Mouse (Mus musculus) left cerebral cortex, postnatal 36 days (tissue): ENCODE measurements around the gene Ube2g1. TPM values are rescaled to one million over a fixed set of nuclear protein-coding genes. Genes with fewer than 3 reads are reported as not detected.
"Not testable (repeated sequence)": the region's sequence is repeated elsewhere in the genome, so short reads cannot be mapped to it uniquely, and the experiment has no call there.

Source experiments
- DNase-seq, 2 experiments: peaks; one replicate each; pipeline ENCODE4 v3.0.0; 2021 to 2022; ENCODE audit warnings: low spot score in 2 of 2, mixed read lengths in 1 of 2
- intact Hi-C: fragments of 180-260 bp; cut with DNase I; formaldehyde crosslinking; loops from one replicate; pipeline ENCODE4 v1.15.1; 2025
- total RNA-seq, 2 experiments: library from RNA; stranded (reverse); gene quantifications; 2 replicates each; pipeline ENCODE4 v1.2.3; 2021

Gene Ube2g1
- total RNA-seq, 2 experiments from 2014 or later, result 50.7 to 59.0 TPM

DNA sequence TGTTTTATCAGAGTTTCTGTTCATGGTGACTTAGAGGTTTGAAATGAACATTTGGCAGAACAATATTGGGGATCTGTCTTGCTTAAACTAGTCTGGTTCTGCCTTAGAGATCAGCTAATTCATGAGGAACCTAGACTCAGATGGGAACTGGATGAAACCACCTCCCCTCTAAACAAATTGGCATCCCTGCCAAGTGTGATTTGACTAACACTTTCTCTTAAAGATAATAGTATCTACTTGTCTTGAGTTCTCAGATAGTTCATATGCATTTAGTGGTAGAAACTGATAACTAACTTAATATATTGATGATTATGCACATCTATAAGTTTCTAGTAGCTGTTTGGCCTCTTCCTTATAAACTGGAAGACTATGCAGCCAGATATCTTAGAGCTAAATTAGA is 79.6 kb downstream of the Ube2g1 start:
- intact Hi-C loops, result no loop called here

DNA sequence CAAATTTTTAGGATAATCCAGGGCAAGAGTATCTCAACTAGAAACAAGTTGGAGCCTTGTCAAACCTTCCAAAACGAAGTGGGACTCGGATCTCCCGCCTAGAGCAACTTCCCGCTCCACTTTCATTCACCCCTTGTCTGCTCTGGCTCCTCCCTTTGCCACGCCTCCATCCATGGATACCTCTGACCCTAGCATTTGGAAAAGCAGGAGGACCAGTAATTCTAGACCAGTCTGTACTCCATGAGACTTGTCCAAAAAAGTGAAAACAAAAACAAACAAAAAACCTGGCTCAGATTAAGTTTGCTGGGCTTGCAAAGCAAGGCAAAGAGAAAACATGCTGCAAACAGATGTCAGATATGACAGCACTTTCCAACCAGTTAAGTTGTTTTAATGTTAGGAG is 81.2 kb downstream of the Ube2g1 start:
- intact Hi-C loops, result no loop called here
- DNase-seq, result no peak

More for the DNA sequence above, 79.6 kb downstream of the Ube2g1 start:
- no peak for DNase-seq

DNA sequence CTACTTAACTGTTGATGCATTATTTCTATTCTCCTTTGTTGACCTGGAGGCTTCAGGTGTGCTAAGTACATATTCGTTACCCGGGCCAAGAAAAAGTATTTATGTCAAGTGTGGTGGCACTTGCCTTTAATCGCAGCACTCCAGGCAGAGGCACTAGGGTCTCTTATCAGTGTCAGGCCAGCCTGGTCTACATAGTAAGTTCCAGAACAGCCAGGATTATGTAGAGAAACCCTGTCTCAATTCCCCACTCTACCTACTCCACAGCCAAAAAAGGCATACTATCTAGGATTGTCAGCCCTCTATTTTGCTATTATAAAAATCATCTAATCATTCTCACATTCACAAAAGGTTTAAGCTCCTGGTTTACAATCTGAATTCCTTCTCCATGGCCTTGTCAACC is 82.0 kb downstream of the Ube2g1 start:
- intact Hi-C loops, result no loop called here
- no peak for DNase-seq

DNA sequence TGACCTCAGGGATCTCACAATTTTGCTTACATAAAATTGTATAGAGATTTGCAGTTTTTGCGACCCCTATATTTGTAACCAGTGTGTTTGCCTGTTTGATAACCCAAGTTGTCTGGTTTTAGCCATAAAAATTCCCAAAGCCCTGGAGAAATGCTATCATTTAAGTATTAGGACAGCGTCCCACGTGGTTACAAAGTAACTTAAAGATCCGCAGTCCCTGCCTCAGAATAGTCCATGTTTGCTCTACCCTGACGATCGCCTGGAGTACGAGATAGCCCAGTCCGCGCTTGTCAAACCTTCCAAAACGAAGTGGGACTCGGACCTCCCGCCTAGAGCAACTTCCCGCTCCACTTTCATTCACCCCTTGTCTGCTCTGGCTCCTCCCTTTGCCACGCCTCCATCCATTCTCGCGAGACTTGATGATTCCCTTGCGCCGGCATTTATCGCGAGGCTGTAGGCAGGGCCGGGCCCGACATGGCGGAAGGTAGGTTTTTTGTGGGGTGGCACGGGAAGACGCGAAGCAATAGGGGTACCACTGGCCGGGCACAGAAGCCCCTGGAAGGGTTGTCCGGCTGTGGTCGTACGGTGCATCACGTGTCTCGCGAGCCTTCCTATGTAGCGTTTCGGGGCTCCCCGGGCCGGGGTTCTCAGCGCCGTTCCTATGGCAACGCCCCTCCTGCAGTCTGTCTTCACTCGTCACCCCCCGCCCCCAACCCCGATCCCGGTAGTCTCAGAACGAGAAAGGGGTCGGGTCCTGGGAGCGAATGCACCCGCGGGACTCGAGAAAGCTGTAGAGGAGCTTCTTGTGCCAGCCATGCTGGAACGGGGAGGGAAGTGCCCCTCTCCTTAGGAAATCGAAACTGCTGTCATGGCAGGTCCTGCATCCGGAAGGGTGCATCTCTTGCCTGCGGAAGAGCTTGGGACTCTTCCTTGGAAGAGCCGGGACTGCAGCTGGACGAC is 82.7 kb downstream of the Ube2g1 start, which contains the start of gene Ankfy1:
Ankfy1 (plus strand) TSS at position 456 of the 960 bp plus-strand sequence.
- intact Hi-C loops, result loop anchor here (5.0 kb wide), 1 partner anchor 83 kb away; the partner anchor contains the start of gene Ube2g1

DNA sequence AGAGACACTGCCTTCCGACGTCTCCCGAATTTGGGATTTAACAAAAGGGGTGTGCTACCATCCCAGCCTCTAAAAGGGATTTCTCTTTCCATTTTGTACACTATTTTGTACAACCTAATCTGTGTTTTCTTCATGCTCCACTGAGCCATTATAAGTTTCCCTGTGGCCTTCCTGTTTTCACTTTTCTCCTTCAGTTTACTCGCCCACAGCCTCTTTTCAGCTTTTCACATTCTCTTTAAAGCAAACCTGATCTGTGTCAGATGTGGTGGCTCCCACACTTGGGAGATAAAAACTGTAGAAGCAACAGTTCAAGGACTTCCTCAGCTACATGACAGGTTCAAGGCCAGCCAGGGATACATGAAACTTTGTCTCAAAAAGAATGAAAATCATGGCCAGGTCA is 85.3 kb downstream of the Ube2g1 start:
- DNase-seq, result no peak

More for the DNA sequence above, 82.7 kb downstream of the Ube2g1 start, which contains the start of gene Ankfy1:
- DNase-seq, result peak; percentile 92 to 95

DNA sequence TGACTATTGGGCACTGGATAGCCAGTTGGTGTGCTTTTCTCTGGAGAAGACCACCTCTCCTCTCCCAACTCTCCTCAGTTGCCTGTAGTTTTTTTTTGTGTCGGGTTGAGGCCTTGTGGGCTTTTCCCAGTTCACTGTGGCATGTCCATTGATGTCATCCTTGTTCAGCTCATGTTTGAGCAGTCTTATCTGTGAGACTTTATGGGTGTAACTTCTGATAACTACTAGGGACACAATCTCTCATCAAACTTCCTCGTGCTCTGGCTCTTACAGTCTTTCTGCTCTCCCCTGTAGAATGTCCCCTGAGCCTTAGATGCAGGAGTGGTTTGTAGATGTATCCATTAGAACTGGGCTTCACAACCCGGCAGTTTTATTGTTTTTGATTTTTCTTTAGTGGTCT is 87.9 kb downstream of the Ube2g1 start:
- intact Hi-C loops, result no loop called here
- DNase-seq, result no peak

More for the DNA sequence above, 85.3 kb downstream of the Ube2g1 start:
- intact Hi-C loops, result loop anchor here (5.0 kb wide), 1 partner anchor 85 kb away; the partner anchor contains the start of gene Ube2g1

DNA sequence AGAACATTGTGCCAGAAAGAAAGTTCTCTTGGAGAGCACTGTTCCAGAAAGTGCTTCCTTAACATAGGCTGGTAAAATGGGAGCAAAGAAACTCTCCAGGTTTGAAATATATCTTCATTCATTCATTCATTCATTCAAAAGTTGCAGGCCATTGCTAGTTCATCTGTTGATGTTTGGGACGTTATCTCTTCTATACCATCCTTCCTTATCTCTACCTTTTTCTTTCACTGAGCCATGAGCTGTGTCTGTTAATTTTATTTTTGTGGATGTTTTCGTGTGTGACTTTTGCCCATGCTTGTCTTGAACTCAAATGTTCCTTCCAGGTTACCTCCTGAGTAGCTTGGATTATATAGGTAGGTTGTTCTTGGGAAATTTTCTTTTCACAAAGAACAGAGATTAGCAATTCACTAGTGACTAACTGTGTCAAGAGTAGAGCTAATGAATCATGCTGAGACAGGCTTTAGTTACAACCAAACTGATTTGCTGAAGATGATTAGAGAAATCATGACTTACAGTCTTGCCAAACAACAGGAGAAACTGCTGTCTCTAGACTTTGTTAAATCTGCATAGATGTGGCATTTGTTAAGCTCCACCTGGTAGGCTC is 89.4 kb downstream of the Ube2g1 start:
- no peak for DNase-seq
- intact Hi-C loops, result no loop called here

DNA sequence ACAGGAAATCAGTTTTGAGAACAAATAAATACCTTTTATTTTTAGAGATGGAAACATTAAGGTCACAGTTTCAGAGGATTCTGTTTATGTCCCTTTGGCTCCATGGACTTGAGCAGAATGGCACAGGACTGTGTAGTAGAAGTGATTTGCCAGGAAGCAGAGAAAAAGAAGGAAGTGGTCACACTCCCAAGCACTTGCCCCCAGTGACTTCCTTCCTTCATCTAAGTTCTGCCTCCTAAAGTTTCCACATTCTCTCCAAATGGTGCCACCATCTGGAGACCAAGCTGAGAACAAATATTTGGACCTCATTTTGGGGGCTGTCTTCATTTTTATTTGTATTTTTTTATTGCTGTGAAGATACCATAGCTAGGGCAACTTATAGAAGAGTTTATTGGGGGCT is 90.2 kb downstream of the Ube2g1 start:
- intact Hi-C loops, result no loop called here

DNA sequence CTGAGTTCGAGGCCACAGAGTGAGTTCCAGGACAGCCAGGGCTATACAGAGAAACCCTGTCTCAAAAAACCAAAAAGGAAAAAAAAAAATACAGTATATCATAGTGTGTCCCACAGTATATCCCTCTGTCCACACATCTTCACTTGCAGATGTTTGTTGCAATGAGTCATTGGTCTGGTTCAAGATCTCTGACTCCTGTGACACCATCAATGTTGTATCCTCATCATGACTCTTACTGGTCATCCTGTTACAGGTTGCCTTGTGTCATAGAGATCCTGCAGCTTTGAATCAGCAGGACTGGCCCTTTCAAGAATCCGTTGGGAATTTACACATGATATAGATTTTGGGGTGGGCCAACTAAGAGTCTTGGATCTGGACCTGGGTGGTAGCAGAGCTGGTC is 98.0 kb downstream of the Ube2g1 start:
- intact Hi-C loops, DNase-seq: not testable (repeated sequence)

More for the DNA sequence above, 90.2 kb downstream of the Ube2g1 start:
- no peak for DNase-seq

DNA sequence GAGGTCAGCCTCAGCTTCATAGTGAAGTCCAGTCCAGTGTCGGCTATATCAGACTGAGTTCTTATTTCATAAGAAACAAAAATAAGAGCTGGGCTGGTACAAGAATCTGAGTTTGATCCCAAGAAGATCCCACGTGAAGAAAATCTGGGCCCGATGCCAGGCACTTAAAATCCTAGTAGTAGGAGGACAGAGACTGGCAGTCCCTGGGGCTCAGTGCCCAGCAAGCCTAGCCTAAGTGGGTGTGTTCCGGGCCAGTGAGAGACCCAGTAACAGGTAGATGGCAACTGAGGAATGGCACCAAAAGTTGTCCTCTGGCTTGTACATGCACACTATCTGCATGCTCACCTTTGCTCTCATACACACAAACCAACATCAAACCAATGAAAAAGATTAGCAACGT is 105.6 kb downstream of the Ube2g1 start:
- intact Hi-C loops, result no loop called here
- DNase-seq, result peak; percentile 57 to 68

DNA sequence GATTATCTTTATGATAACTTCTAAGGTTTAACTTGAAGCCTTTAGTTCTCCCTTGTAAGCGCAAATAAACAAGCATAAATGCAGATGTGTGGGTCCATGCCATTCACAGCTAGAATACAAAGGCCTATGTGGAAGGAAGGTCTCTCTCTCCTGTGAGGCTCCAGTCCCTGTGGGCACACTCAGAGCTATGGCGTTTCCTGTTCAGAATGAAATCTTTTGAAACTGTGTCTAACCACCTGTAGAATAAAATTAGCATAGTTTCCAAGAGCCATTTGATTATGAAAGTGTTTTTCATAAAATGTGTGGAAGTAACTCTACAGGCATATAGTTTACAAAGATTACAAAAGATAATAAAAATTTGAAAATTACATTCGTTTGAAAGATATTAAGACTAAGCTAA is 111.1 kb downstream of the Ube2g1 start:
- intact Hi-C loops, result no loop called here
- DNase-seq, result no peak

DNA sequence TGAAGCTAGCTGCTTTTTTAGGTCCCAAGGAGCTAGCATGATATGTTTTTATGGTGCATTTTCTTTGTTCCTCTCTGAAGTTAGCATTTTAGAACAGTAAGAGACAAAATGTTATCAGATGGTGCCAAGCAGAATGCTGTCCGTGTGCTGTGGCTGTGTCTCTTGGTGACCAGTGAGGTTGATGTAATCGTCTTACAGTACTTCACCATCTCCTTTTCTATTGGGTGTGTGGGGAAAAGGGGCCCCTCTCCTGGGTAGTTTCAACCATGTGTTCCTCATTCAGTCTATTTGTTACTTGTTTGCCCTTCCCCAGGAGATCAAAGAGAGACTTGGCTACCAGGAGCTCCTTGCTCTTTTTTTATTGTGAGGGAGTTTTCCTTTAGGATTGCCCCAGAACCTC is 116.1 kb downstream of the Ube2g1 start:
- intact Hi-C loops, result no loop called here
- DNase-seq, result no peak

DNA sequence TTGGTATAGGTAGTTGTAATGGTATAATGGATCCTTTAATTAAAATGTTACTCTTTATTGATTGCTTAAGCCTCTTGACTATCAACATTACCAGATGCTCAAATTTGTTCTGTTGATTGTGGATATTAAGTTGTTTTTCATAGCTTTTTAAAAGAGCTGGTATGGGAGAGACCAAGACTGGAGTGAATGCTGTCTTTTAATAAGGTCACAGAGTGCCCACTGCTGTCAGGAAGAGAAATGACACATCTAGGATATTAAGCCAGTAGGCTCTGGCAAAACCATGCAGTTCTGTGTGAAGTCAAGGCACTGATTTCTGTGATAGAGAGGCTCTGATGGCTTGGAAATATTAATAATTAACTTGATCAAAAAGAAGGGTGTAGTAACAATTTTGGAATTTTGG is 116.8 kb downstream of the Ube2g1 start:
- intact Hi-C loops, result loop anchor here (2.0 kb wide), 1 partner anchor 149 kb away; no protein-coding TSS in a partner anchor
- DNase-seq, result no peak

DNA sequence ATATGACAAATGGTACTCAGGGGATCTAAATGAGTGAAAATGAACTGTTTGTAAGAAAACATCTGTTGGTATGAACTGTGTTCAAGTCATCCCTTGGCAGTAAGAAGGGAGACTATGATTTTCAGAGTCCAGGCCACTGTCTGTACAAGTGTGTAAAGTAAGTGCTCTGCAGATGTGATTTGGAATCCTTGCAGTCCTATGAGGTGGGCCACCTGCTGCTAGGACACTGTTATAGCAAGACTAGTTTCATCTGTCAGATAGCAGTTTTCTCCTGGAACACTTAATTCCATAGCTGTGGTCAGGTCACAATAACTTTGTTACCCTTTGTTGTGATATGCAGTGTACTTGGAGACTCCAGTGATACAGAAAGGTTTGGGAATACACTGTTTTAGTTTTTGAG is 118.9 kb downstream of the Ube2g1 start:
- intact Hi-C loops, result no loop called here
- no peak for DNase-seq

DNA sequence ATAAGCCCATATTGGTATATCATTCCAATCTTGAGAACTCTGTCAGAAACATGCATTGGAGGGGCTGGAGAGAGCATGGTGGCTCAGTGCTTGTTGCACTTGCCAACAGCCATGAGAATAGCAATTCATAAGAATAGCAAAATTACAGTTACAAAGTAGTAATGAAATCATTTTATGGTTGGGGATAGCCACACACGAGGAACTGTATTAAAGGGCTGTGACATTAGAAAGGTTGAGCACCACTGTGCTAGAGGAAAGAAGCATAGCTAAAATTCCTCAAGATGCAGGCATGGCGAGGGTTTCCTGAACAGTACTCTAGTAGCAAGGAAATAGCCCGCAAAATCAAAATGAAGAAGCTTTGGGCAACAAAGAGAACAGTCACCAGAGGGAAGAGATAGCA is 126.7 kb downstream of the Ube2g1 start:
- intact Hi-C loops, result no loop called here
- DNase-seq, result no peak

DNA sequence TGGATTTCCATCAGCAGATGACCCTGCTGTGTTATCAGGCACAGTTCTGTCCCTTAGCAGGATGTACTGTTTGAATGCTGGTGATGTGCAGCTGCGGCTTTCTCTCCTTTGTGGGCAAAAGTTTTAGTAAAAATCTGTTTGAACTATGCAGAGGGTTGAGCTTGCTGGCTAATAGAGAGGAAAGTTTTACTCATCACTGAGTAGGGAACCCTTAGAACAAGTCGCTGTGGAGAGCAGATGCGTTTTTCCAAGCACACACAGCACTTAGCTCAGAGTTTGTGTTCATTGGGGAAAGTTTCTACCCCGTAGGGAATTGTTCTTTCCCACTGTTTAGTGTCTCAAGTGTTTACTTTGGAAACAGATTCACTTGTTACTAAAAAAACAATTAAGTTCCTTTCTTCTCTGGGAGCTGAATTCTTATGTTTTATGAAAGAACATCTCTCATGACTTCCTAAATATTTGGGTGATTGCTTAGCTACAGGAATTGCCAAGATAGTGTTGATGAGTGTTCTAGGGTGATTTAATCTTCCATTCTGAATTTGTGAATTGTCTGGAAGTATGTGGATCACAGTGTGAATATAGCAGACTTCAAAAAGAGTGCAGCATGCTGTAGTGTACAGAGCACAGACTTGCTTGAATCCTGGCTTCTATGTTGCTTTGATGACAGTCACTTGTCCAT is 127.9 kb downstream of the Ube2g1 start:
- intact Hi-C loops, result no loop called here
- DNase-seq, result no peak

DNA sequence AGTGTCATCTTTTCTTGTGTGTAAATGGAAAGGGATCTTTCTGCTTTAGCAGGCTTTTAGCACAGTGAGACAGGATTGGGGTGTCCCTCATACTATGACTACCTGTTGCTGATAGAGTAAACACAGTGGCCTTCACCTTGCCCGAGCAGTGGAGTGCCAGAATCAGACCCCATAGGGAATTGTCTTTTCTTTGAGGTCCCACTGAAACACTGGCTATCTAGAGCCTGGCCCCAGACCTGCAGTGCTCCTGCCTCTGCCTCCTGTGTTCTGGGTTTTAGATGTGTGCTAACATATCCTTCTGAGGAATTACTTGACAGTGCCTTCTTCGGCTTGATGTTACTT is 128.4 kb downstream of the Ube2g1 start:
- no peak for DNase-seq
- intact Hi-C loops, result no loop called here
